Mouse (Mus musculus) kidney, embryonic 16.5 days (tissue): ENCODE results near the gene Smim27. TPM values are rescaled to one million over a fixed set of nuclear protein-coding genes. Genes with fewer than 3 reads are reported as not detected.
A peak's percentile ranks its signal among the peaks of the same experiment; 100 is the strongest.

Source experiments
- ATAC-seq: fragments of 200-750 bp; cut with Nextera tagmentation; 2 replicates; pipeline ENCODE4 v1.8.0; 2017; ENCODE audit warnings: moderate TSS enrichment; ENCODE audit not compliant: low FRiP score, low TSS enrichment
- H3K27ac ChIP-seq: fragments of 300-500 bp; sonication (generic); 2 replicates; pipeline ENCODE4 v1.5.1; 2014; ENCODE audit warnings: low read length
- H3K27me3 ChIP-seq: fragments of 300-500 bp; sonication (generic); 2 replicates; pipeline ENCODE4 v1.6.1; 2014; ENCODE audit warnings: low read length, control low read depth, mixed read lengths; ENCODE audit not compliant: insufficient read depth
- H3K36me3 ChIP-seq: fragments of 300-500 bp; sonication (generic); 2 replicates; pipeline ENCODE4 v1.6.1; 2014; ENCODE audit warnings: low read length, control low read depth, mixed read lengths; ENCODE audit not compliant: insufficient read depth
- H3K4me1 ChIP-seq: fragments of 300-500 bp; sonication (generic); 2 replicates; pipeline ENCODE4 v1.6.1; 2014; ENCODE audit warnings: low read length, control low read depth, mixed read lengths; ENCODE audit not compliant: insufficient read depth
- H3K4me2 ChIP-seq: fragments of 300-500 bp; sonication (generic); replicated peaks from 2 replicates; pipeline ENCODE4 v1.6.1; 2014; ENCODE audit warnings: low read depth, low read length
- H3K4me3 ChIP-seq: fragments of 300-500 bp; sonication (generic); 2 replicates; pipeline ENCODE4 v1.5.1; 2014; ENCODE audit warnings: mild to moderate bottlenecking, low read length
- H3K9ac ChIP-seq: fragments of 300-500 bp; sonication (generic); replicated peaks from 2 replicates; pipeline ENCODE4 v1.6.1; 2014; ENCODE audit warnings: low read length
- H3K9me3 ChIP-seq: fragments of 300-500 bp; sonication (generic); 2 replicates; pipeline ENCODE4 v1.6.1; 2016; ENCODE audit warnings: low read length, control low read depth
- WGBS: fragments of 180-500 bp; shearing (Covaris S2); extraction: QIAGEN DNeasy Blood & Tissue Kit; methylation state at CpG from one replicate; pipeline ENCODE4 v1.1.7; 2014; 5-methylcytosine and 5-hydroxymethylcytosine counted together
- polyA plus RNA-seq: library from polyadenylated mRNA; unstranded; fragments of >200 nt; fragmentation: Nextera tagmentation; extraction: Ambion mirVana; gene quantifications from 2 replicates; pipeline ENCODE4 v1.2.1, GENCODE M21; 2015

The Smim27 gene
- 30.1 and 31.7 TPM in 2 replicates for polyA plus RNA-seq

- Histone ChIP-seq H3K36me3 (peaks cover 11% of the 10 kb centered on the region; the same call in 1 of the 2 replicates), H3K4me3 (peak within 1 kb of the TSS; percentile 84), H3K9me3 (no peaks in the 10 kb centered on the region), H3K4me1 (peaks cover 23% of the 10 kb centered on the region), H3K4me2 (peak within 1 kb of the TSS; percentile 89), H3K27ac (peak within 1 kb of the TSS; percentile 100), H3K27me3 (no peaks in the 10 kb centered on the region), H3K9ac (peak within 1 kb of the TSS; percentile 90)
- peak; percentile 97 for ATAC-seq
- 0% methylated on average over 38 of the region's 38 CpGs for WGBS
Measured at GRCm38 (mm10) chr4:40269430-40270032, at the start of gene Smim27, which contains the start of gene Topors. Gene Smim27, plus strand, starts transcription at chr4:40269579. Gene Topors, minus strand, starts transcription at chr4:40269850.

- Histone ChIP-seq H3K36me3 (0 out of 2 replicates have a peak, but pooled peaks cover 5% of the 10 kb centered on the region), H3K9ac (no peak overlapping the region), H3K4me1 (no peaks in the 10 kb centered on the region), H3K4me2 (no peak overlapping the region), H3K27me3 (no peaks in the 10 kb centered on the region), H3K9me3 (no peaks in the 10 kb centered on the region), H3K27ac (no peak overlapping the region), H3K4me3 (no peak overlapping the region)
- 27% methylated on average over 12 of the region's 12 CpGs for WGBS
- ATAC-seq, result no peak
Measured at GRCm38 (mm10) chr4:40220437-40220836, 48.9 kb upstream of the Smim27 start.

- H3K4me1 ChIP-seq, result no peaks in the 10 kb centered on the region
- no peaks in the 10 kb centered on the region for H3K27me3 ChIP-seq
- no peak overlapping the region for H3K27ac ChIP-seq
- WGBS, result 36% methylated on average over 14 of the region's 14 CpGs
- H3K9ac ChIP-seq, result no peak overlapping the region
- 0 out of 2 replicates have a peak, but pooled peaks cover 5% of the 10 kb centered on the region for H3K36me3 ChIP-seq
- no peaks in the 10 kb centered on the region for H3K9me3 ChIP-seq
- H3K4me2 ChIP-seq, result no peak overlapping the region
- H3K4me3 ChIP-seq, result no peak overlapping the region
- no peak for ATAC-seq
Measured at GRCm38 (mm10) chr4:40221004-40221760, 48.2 kb upstream of the Smim27 start.

GRCm38 (mm10) chr4:40221876-40222585, 47.3 kb upstream of the Smim27 start:
- H3K27me3 ChIP-seq, result no peaks in the 10 kb centered on the region
- no peak for ATAC-seq

GRCm38 (mm10) chr4:40226095-40226494, 43.3 kb upstream of the Smim27 start:
- H3K27me3 ChIP-seq, result no peaks in the 10 kb centered on the region
- no peaks in the 10 kb centered on the region for H3K36me3 ChIP-seq
- H3K4me2 ChIP-seq, result no peak overlapping the region
- ATAC-seq, result no peak
- H3K27ac ChIP-seq, result no peak overlapping the region
- no peak overlapping the region for H3K4me3 ChIP-seq
- H3K9ac ChIP-seq, result no peak overlapping the region
- H3K4me1 ChIP-seq, result no peaks in the 10 kb centered on the region
- 64% methylated on average over 5 of the region's 5 CpGs for WGBS
- H3K9me3 ChIP-seq, result no peaks in the 10 kb centered on the region

More at GRCm38 (mm10) chr4:40221876-40222585, 47.3 kb upstream of the Smim27 start:
- Histone ChIP-seq H3K27ac (no peak overlapping the region), H3K9me3 (no peaks in the 10 kb centered on the region), H3K4me3 (no peak overlapping the region), H3K36me3 (0 out of 2 replicates have a peak, but pooled peaks cover 2% of the 10 kb centered on the region), H3K4me2 (no peak overlapping the region), H3K9ac (no peak overlapping the region), H3K4me1 (no peaks in the 10 kb centered on the region)
- WGBS, result 52% methylated on average over 21 of the region's 21 CpGs

GRCm38 (mm10) chr4:40227131-40227530, 42.2 kb upstream of the Smim27 start:
- no peaks in the 10 kb centered on the region for H3K27me3 ChIP-seq
- WGBS, result 87% methylated on average over 11 of the region's 11 CpGs
- no peak for ATAC-seq
- H3K36me3 ChIP-seq, result no peaks in the 10 kb centered on the region
- no peak overlapping the region for H3K4me3 ChIP-seq
- H3K9ac ChIP-seq, result no peak overlapping the region
- no peak overlapping the region for H3K4me2 ChIP-seq
- H3K27ac ChIP-seq, result no peak overlapping the region
- H3K4me1 ChIP-seq, result no peaks in the 10 kb centered on the region
- no peaks in the 10 kb centered on the region for H3K9me3 ChIP-seq

- 95% methylated on average over 7 of the region's 7 CpGs for WGBS
- H3K4me3 ChIP-seq, result no peak overlapping the region
- ATAC-seq, result no peak
Measured at GRCm38 (mm10) chr4:40227886-40228285, 41.5 kb upstream of the Smim27 start.

GRCm38 (mm10) chr4:40229723-40230122, 39.7 kb upstream of the Smim27 start:
- WGBS, result 84% methylated on average over 6 of the region's 6 CpGs
- no peak overlapping the region for H3K4me2 ChIP-seq
- ATAC-seq, result no peak

More at GRCm38 (mm10) chr4:40227886-40228285, 41.5 kb upstream of the Smim27 start:
- no peak overlapping the region for H3K27ac ChIP-seq
- no peaks in the 10 kb centered on the region for H3K9me3 ChIP-seq
- no peaks in the 10 kb centered on the region for H3K27me3 ChIP-seq
- H3K4me2 ChIP-seq, result no peak overlapping the region
- no peaks in the 10 kb centered on the region for H3K4me1 ChIP-seq
- H3K36me3 ChIP-seq, result no peaks in the 10 kb centered on the region
- no peak overlapping the region for H3K9ac ChIP-seq

GRCm38 (mm10) chr4:40233062-40233664, 36.2 kb upstream of the Smim27 start:
- 91% methylated on average over 7 of the region's 7 CpGs for WGBS

More at GRCm38 (mm10) chr4:40229723-40230122, 39.7 kb upstream of the Smim27 start:
- Histone ChIP-seq H3K9ac (no peak overlapping the region), H3K4me1 (no peaks in the 10 kb centered on the region), H3K27me3 (no peaks in the 10 kb centered on the region), H3K27ac (no peak overlapping the region), H3K36me3 (no peaks in the 10 kb centered on the region), H3K9me3 (no peaks in the 10 kb centered on the region), H3K4me3 (no peak overlapping the region)

More at GRCm38 (mm10) chr4:40233062-40233664, 36.2 kb upstream of the Smim27 start:
- Histone ChIP-seq H3K27ac (no peak overlapping the region), H3K9ac (no peak overlapping the region), H3K4me3 (no peak overlapping the region), H3K36me3 (no peaks in the 10 kb centered on the region), H3K4me2 (no peak overlapping the region), H3K4me1 (no peaks in the 10 kb centered on the region), H3K9me3 (no peaks in the 10 kb centered on the region), H3K27me3 (no peaks in the 10 kb centered on the region)
- no peak for ATAC-seq
